Mouse (Mus musculus): ENCODE results near the gene Ptpn1.

DNA sequence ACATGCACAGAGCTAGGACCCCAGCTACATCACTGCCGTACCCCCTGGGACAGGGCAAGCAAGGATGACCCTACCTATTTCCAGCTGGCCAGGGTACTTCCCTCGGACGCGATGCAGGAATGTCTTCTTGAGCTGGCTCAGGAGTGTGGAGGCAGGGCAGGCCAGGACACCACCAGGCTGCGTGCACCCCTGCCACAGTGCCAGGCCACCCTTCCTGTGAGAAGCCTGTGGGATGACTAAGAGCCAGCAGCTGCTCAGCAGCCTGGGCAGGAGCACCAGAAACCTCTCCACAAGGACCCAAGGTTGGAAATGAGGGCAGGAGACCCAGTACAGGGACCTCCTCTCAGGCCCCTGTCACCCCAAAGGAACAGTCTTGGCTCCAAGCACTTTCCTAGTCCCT, 52.5 kb downstream of the Ptpn1 start:
- no peak for TF ChIP-seq CTCF (IDR thresholded peaks at IDR 0.05; ENCODE audit: borderline replicate concordance, insufficient read depth, low read length)
- TF ChIP-seq POLR2A (IDR thresholded peaks at IDR 0.05; ENCODE audit: low read depth, low read length), result no peak

Data from embryonic fibroblast, embryonic 13.5 days (primary cell).